Mouse (Mus musculus): ENCODE measurements around the gene Sars2. TPM values are rescaled to one million over a fixed set of nuclear protein-coding genes. Genes with fewer than 3 reads are reported as not detected.
A peak's percentile ranks its signal among the peaks of the same experiment; 100 is the strongest.
"Not testable (repeated sequence)": the region's sequence is repeated elsewhere in the genome, so short reads cannot be mapped to it uniquely, and the experiment has no call there.

Sars2 gene
- polyA plus RNA-seq (2014; fragmentation: Nextera tagmentation; extraction: Ambion mirVana) = 35.6 and 37.8 TPM in 2 replicates

- Histone ChIP-seq H3K4me2 (ENCODE audit: low read depth, low read length, severe bottlenecking) (peak within 1 kb of the TSS; percentile 60), H3K27me3 (ENCODE audit: control insufficient read depth, insufficient read depth, low read length) (no peaks in the 10 kb centered on the region), H3K9me3 (ENCODE audit: control insufficient read depth, low read length) (no peaks in the 10 kb centered on the region), H3K9ac (ENCODE audit: low read length) (peak within 1 kb of the TSS; percentile 71), H3K4me1 (replicated peaks; ENCODE audit: control insufficient read depth, insufficient read depth, low read length) (no peaks in the 10 kb centered on the region; the same call in 1 of the 2 replicates), H3K4me3 (ENCODE audit: low read depth, low read length) (peak within 1 kb of the TSS; percentile 58), H3K36me3 (ENCODE audit: control insufficient read depth, insufficient read depth, low read length) (no peaks in the 10 kb centered on the region; the same call in 1 of the 2 replicates), H3K27ac (ENCODE audit: low read depth, low read length) (no peak within 1 kb of the TSS)
- ATAC-seq (replicated peaks; ENCODE audit: low FRiP score) (peak; percentile 99), DNase-seq (ENCODE audit: low spot score) (peak; percentile 96)
- under 1% methylated on average over 39 of the region's 39 CpGs for WGBS
Measured at GRCm38 (mm10) chr7:28741709-28742438, at the start of gene Sars2, which contains the start of gene Mrps12. Sars2 (plus strand) TSS chr7:28741992. Mrps12 (minus strand) TSS chr7:28741820.

GRCm38 (mm10) chr7:28692545-28693320 lies 49.1 kb upstream of the Sars2 start, which contains the start of gene Fbxo27:
Fbxo27 (plus strand) TSS chr7:28692849.
- peak within 1 kb of the TSS; percentile 53 for H3K4me2 ChIP-seq (ENCODE audit: low read depth, low read length, severe bottlenecking)
- H3K9ac ChIP-seq (ENCODE audit: low read length) = peak within 1 kb of the TSS; percentile 56
- ATAC-seq (replicated peaks; ENCODE audit: low FRiP score) (peak; percentile 49), DNase-seq (ENCODE audit: low spot score) (peak; percentile 66)
- H3K36me3 ChIP-seq (ENCODE audit: control insufficient read depth, insufficient read depth, low read length) = no peaks in the 10 kb centered on the region
- H3K27ac ChIP-seq (ENCODE audit: low read depth, low read length) = no peak within 1 kb of the TSS
- no peaks in the 10 kb centered on the region; the same call in 1 of the 2 replicates for H3K4me1 ChIP-seq (replicated peaks; ENCODE audit: control insufficient read depth, insufficient read depth, low read length)
- H3K4me3 ChIP-seq (ENCODE audit: low read depth, low read length) = peak within 1 kb of the TSS; percentile 37
- H3K27me3 ChIP-seq (ENCODE audit: control insufficient read depth, insufficient read depth, low read length) = peaks cover 4% of the 10 kb centered on the region; the same call in 1 of the 2 replicates
- WGBS = 17% methylated on average over 28 of the region's 30 CpGs
- H3K9me3 ChIP-seq (ENCODE audit: control insufficient read depth, low read length) = no peaks in the 10 kb centered on the region

- Histone ChIP-seq H3K4me1 (replicated peaks; ENCODE audit: control insufficient read depth, insufficient read depth, low read length) (no peaks in the 10 kb centered on the region; the same call in 1 of the 2 replicates), H3K27ac (ENCODE audit: low read depth, low read length) (no peak overlapping the region), H3K36me3 (ENCODE audit: control insufficient read depth, insufficient read depth, low read length) (no peaks in the 10 kb centered on the region), H3K9ac (ENCODE audit: low read length) (peak overlapping the region; percentile 56), H3K4me2 (ENCODE audit: low read depth, low read length, severe bottlenecking) (peak overlapping the region; percentile 53), H3K4me3 (ENCODE audit: low read depth, low read length) (peak overlapping the region; percentile 37), H3K27me3 (ENCODE audit: control insufficient read depth, insufficient read depth, low read length) (peaks cover 4% of the 10 kb centered on the region; the same call in 1 of the 2 replicates), H3K9me3 (ENCODE audit: control insufficient read depth, low read length) (no peaks in the 10 kb centered on the region)
- ATAC-seq (replicated peaks; ENCODE audit: low FRiP score) (peak; percentile 85), DNase-seq (ENCODE audit: low spot score) (peak; percentile 86)
- WGBS = under 1% methylated on average over 38 of the region's 38 CpGs
Measured at GRCm38 (mm10) chr7:28693321-28693966, 48.3 kb upstream of the Sars2 start.

- Histone ChIP-seq H3K4me3 (ENCODE audit: low read depth, low read length) (no peak overlapping the region), H3K4me1 (replicated peaks; ENCODE audit: control insufficient read depth, insufficient read depth, low read length) (no peaks in the 10 kb centered on the region; the same call in 1 of the 2 replicates), H3K36me3 (ENCODE audit: control insufficient read depth, insufficient read depth, low read length) (no peaks in the 10 kb centered on the region), H3K9me3 (ENCODE audit: control insufficient read depth, low read length) (no peaks in the 10 kb centered on the region), H3K9ac (ENCODE audit: low read length) (no peak overlapping the region), H3K4me2 (ENCODE audit: low read depth, low read length, severe bottlenecking) (peak overlapping the region; percentile 19; the same call in 1 of the 2 replicates), H3K27ac (ENCODE audit: low read depth, low read length) (no peak overlapping the region), H3K27me3 (ENCODE audit: control insufficient read depth, insufficient read depth, low read length) (peaks cover 4% of the 10 kb centered on the region; the same call in 1 of the 2 replicates)
- 3% methylated on average over 14 of the region's 14 CpGs for WGBS
- ATAC-seq (replicated peaks; ENCODE audit: low FRiP score) (no peak), DNase-seq (ENCODE audit: low spot score) (peak; percentile 61)
Measured at GRCm38 (mm10) chr7:28694423-28694822, 47.4 kb upstream of the Sars2 start.

DNA sequence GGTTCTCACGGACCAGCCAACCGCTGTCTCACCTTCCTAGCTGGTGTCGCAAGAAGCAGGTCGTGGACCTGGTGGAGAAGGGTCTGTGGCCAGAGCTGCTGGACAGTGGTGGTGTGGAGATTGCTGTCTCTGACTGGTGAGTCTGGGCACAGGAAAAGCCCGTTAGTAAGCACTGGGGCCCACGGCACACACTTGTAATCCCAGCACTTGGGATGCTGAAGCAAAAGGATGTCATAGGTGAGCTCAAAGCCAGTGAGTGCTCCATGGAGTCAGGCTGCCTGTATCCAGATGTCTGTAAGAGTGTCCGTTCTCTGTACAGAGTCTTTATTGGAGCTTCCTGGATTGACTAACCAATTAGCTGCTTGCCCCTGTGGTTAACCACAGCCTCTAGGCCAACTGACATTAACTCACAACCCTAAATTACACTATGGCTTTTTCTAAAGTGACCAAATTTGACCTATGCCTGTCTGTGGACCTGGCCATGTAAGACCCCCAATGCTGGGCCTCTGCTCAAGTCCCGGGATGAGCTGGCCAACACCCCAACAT lies 46.8 kb upstream of the Sars2 start:
- Histone ChIP-seq H3K4me3 (ENCODE audit: low read depth, low read length) (no peak overlapping the region), H3K27me3 (ENCODE audit: control insufficient read depth, insufficient read depth, low read length) (peaks cover 4% of the 10 kb centered on the region; the same call in 1 of the 2 replicates), H3K27ac (ENCODE audit: low read depth, low read length) (no peak overlapping the region), H3K4me2 (ENCODE audit: low read depth, low read length, severe bottlenecking) (no peak overlapping the region), H3K4me1 (replicated peaks; ENCODE audit: control insufficient read depth, insufficient read depth, low read length) (no peaks in the 10 kb centered on the region; the same call in 1 of the 2 replicates), H3K9me3 (ENCODE audit: control insufficient read depth, low read length) (no peaks in the 10 kb centered on the region), H3K9ac (ENCODE audit: low read length) (no peak overlapping the region), H3K36me3 (ENCODE audit: control insufficient read depth, insufficient read depth, low read length) (no peaks in the 10 kb centered on the region)
- ATAC-seq (replicated peaks; ENCODE audit: low FRiP score) (no peak), DNase-seq (ENCODE audit: low spot score) (no peak)
- 51% methylated on average over 8 of the region's 8 CpGs for WGBS

DNA sequence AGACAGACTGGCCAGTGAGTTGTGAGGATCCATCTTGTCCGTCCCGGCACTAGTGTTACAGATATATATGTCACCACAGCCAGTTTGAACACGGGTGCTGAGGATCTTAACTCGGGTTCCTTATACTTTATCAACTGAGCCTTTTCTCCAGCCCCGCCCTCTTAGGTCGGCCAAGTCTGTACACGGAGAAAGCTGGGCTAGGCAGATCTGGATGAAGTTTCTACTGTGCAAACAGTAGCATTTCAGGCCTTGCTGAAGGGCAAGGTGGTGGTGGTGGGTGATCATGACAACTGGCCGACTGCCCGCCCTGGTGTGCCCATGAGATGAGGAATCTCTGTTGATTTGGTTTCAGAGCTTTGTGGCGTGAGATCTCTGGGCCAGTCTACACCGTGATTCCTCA lies 44.5 kb upstream of the Sars2 start:
- WGBS = 95% methylated on average over 11 of the region's 11 CpGs
- Histone ChIP-seq H3K4me3 (ENCODE audit: low read depth, low read length) (no peak overlapping the region), H3K36me3 (ENCODE audit: control insufficient read depth, insufficient read depth, low read length) (no peaks in the 10 kb centered on the region), H3K4me2 (ENCODE audit: low read depth, low read length, severe bottlenecking) (no peak overlapping the region), H3K27ac (ENCODE audit: low read depth, low read length) (no peak overlapping the region), H3K9me3 (ENCODE audit: control insufficient read depth, low read length) (no peaks in the 10 kb centered on the region; the same call in 1 of the 2 replicates), H3K27me3 (ENCODE audit: control insufficient read depth, insufficient read depth, low read length) (peaks cover 4% of the 10 kb centered on the region; the same call in 1 of the 2 replicates), H3K4me1 (replicated peaks; ENCODE audit: control insufficient read depth, insufficient read depth, low read length) (no peaks in the 10 kb centered on the region; the same call in 1 of the 2 replicates), H3K9ac (ENCODE audit: low read length) (no peak overlapping the region)
- DNase-seq (ENCODE audit: low spot score) (no peak), ATAC-seq (replicated peaks; ENCODE audit: low FRiP score) (no peak)

GRCm38 (mm10) chr7:28700269-28700668 lies 41.5 kb upstream of the Sars2 start:
- ATAC-seq (replicated peaks; ENCODE audit: low FRiP score) (no peak), DNase-seq (ENCODE audit: low spot score) (no peak)
- no peaks in the 10 kb centered on the region for H3K36me3 ChIP-seq (ENCODE audit: control insufficient read depth, insufficient read depth, low read length)
- H3K9me3 ChIP-seq (ENCODE audit: control insufficient read depth, low read length) = no peaks in the 10 kb centered on the region; the same call in 1 of the 2 replicates
- 94% methylated on average over 4 of the region's 4 CpGs for WGBS
- H3K9ac ChIP-seq (ENCODE audit: low read length) = no peak overlapping the region
- no peaks in the 10 kb centered on the region for H3K4me1 ChIP-seq (replicated peaks; ENCODE audit: control insufficient read depth, insufficient read depth, low read length)
- no peak overlapping the region for H3K4me3 ChIP-seq (ENCODE audit: low read depth, low read length)
- no peak overlapping the region for H3K4me2 ChIP-seq (ENCODE audit: low read depth, low read length, severe bottlenecking)
- no peaks in the 10 kb centered on the region for H3K27me3 ChIP-seq (ENCODE audit: control insufficient read depth, insufficient read depth, low read length)
- H3K27ac ChIP-seq (ENCODE audit: low read depth, low read length) = no peak overlapping the region

DNA sequence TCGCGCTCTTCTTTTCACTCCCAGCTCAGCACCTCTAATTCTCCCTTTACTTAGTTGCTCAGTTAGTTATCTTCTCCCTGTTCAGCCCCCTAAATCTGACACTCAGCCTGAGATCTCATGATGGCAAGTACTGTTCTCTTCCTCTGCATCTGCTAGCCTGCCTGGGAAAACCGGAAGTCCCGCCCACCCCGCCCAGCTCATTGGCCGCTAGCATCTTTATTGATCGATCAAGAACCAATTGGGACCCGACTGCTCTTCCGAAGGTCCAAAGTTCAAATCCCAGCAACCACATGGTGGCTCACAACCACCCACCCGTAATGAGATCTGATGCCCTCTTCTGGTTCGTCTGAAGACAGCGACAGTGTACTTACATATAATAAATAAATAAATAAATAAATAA lies 40.5 kb upstream of the Sars2 start:
- H3K4me2 ChIP-seq (ENCODE audit: low read depth, low read length, severe bottlenecking); ATAC-seq (replicated peaks; ENCODE audit: low FRiP score); H3K4me3 ChIP-seq (ENCODE audit: low read depth, low read length); H3K9ac ChIP-seq (ENCODE audit: low read length); H3K27ac ChIP-seq (ENCODE audit: low read depth, low read length); H3K27me3 ChIP-seq (ENCODE audit: control insufficient read depth, insufficient read depth, low read length); H3K9me3 ChIP-seq (ENCODE audit: control insufficient read depth, low read length); H3K4me1 ChIP-seq (replicated peaks; ENCODE audit: control insufficient read depth, insufficient read depth, low read length); DNase-seq (ENCODE audit: low spot score); H3K36me3 ChIP-seq (ENCODE audit: control insufficient read depth, insufficient read depth, low read length): not testable (repeated sequence)
- 96% methylated on average over 12 of the region's 12 CpGs for WGBS
